Mouse (Mus musculus) myocyte (in vitro differentiated cells): ENCODE data around the gene Odf4.

Experiments
- CEBPB ChIP-seq: IDR thresholded peaks from 2 replicates; pipeline ENCODE4 v1.6.1; 2011; ENCODE audit warnings: mild to moderate bottlenecking, moderate library complexity; ENCODE audit not compliant: poor library complexity, insufficient read depth, severe bottlenecking
- E2F4 ChIP-seq: IDR thresholded peaks from one replicate; pipeline ENCODE4 v1.6.1; 2011; ENCODE audit warnings: mild to moderate bottlenecking, control low read depth, moderate library complexity; ENCODE audit not compliant: insufficient read depth
- MAX ChIP-seq: IDR thresholded peaks from one replicate; pipeline ENCODE4 v1.6.1; 2011; ENCODE audit warnings: low read depth, mild to moderate bottlenecking, control low read depth
- MYOD1 ChIP-seq, 3 experiments: IDR thresholded peaks; one replicate each; pipeline ENCODE4 v1.6.1; 2011; ENCODE audit warnings: control low read depth in 2 of 3, low read depth in 2 of 3, mild to moderate bottlenecking in 2 of 3, moderate library complexity in 1 of 3; ENCODE audit not compliant: insufficient read length in 2 of 3, control insufficient read depth in 1 of 3
- MYOG ChIP-seq, 3 experiments: IDR thresholded peaks; one replicate each; pipeline ENCODE4 v1.6.1; 2011; ENCODE audit warnings: control low read depth in 2 of 3, low read depth in 2 of 3, mild to moderate bottlenecking in 2 of 3; ENCODE audit not compliant: insufficient read length in 2 of 3, control insufficient read depth in 1 of 3, insufficient read depth in 1 of 3
- POLR2A ChIP-seq: IDR thresholded peaks from one replicate; pipeline ENCODE4 v1.6.1; 2011; ENCODE audit warnings: low read depth, mild to moderate bottlenecking, control low read depth, moderate library complexity; ENCODE audit not compliant: insufficient read length
- TCF12 ChIP-seq: IDR thresholded peaks from one replicate; pipeline ENCODE4 v1.6.1; 2011; ENCODE audit warnings: mild to moderate bottlenecking, control low read depth; ENCODE audit not compliant: poor library complexity, insufficient read depth, severe bottlenecking
- USF1 ChIP-seq: IDR thresholded peaks from one replicate; pipeline ENCODE4 v1.6.1; 2011; ENCODE audit warnings: low read depth, mild to moderate bottlenecking, control low read depth, moderate library complexity

DNA sequence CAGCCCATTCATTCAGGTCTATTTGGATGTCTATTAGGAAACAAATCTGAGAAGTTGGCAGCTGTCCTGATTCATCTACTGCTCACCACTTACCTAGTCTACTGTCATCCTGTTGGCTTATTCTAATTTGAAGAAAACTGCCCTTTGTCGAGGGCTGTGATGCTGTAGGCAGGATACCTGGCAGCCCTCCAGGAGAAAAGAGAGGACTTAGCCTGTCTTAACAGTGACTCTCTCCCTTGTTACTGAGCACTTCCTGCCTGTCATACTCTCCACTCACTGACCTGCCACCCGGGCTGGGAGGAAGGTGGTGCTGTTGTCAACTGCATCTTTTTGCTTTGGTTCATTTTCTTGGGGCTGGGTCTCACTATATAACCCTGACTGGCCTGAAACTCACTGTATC, 36.3 kb downstream of the Odf4 start:
- TF ChIP-seq MAX: no peak
- no peak for TF ChIP-seq POLR2A
- no peak for TF ChIP-seq TCF12
- TF ChIP-seq CEBPB: no peak
- no peak for TF ChIP-seq USF1
- TF ChIP-seq E2F4: no peak
- no peak for TF ChIP-seq MYOD1 (IDR thresholded peaks at IDR 0.05; ENCODE audit: control insufficient read depth in 1 of 3, insufficient read length in 2 of 3, low read depth in 2 of 3)
- no peak for TF ChIP-seq MYOG (IDR thresholded peaks at IDR 0.05; ENCODE audit: control insufficient read depth in 1 of 3, insufficient read depth in 1 of 3, insufficient read length in 2 of 3, low read depth in 2 of 3)
